Mouse (Mus musculus): ENCODE results near the gene Actr8. TPM values are rescaled to one million over a fixed set of nuclear protein-coding genes. Genes with fewer than 3 reads are reported as not detected.
A peak's percentile ranks its signal among the peaks of the same experiment; 100 is the strongest.

Gene Actr8
- polyA plus RNA-seq, 1 experiment, result 26.4 TPM

- Histone ChIP-seq H3K27me3 (ENCODE audit: control insufficient read depth, insufficient read depth, insufficient read length) (no peaks in the 10 kb centered on the region), H3K36me3 (ENCODE audit: control insufficient read depth, insufficient read depth) (peaks cover 32% of the 10 kb centered on the region), H3ac (ENCODE audit: control insufficient read depth, insufficient read length, low read depth) (peak within 1 kb of the TSS; percentile 71), H3K79me3 (ENCODE audit: low read depth) (peaks cover 18% of the 10 kb centered on the region), H3K4me3 (ENCODE audit: insufficient read depth, poor library complexity, severe bottlenecking) (peak within 1 kb of the TSS; percentile 91), H3K79me2 (ENCODE audit: control insufficient read depth, insufficient read depth) (peaks cover 28% of the 10 kb centered on the region)
- peak; percentile 89 for TF ChIP-seq MAX (IDR thresholded peaks at IDR 0.05)
- no peak for TF ChIP-seq CEBPB (IDR thresholded peaks at IDR 0.05; ENCODE audit: low read depth)
- no peak for TF ChIP-seq MYOG (IDR thresholded peaks at IDR 0.05; ENCODE audit: control insufficient read depth, extremely low read depth, insufficient read length)
- no peak for TF ChIP-seq FOSL1 (IDR thresholded peaks at IDR 0.05; ENCODE audit: insufficient read depth, low read length, poor library complexity, severe bottlenecking)
- TF ChIP-seq CTCF (IDR thresholded peaks at IDR 0.05; ENCODE audit: control insufficient read depth, insufficient read depth, insufficient read length), result no peak
- TF ChIP-seq USF1 (IDR thresholded peaks at IDR 0.05; ENCODE audit: low read depth), result peak; percentile 71
Observed at GRCm38 (mm10) chr14:29968075-29968821, 9.9 kb upstream of the Actr8 start, which contains the start of gene Selenok. Selenok (plus strand) TSS chr14:29968308.

DNA sequence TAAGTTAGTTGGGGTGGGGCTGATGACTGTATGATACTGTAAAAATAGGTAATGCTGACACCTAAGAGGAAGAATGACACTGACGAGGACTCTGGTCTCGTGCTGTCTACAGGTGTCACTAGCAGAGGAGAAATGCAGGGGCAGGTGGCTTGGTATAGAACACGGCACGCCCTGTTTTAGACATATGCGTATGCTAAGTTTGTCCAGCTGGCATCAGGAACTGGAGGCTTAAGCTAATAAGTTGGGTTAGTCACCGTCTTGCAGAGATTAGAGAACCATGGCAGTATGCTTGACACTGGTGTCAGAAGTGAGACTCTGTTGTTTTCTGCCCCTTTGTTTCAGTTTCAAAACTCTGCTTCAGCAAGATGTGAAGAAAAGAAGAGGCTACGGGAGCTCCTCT, 6.7 kb upstream of the Actr8 start:
- Histone ChIP-seq H3K36me3 (ENCODE audit: control insufficient read depth, insufficient read depth) (peaks cover 61% of the 10 kb centered on the region), H3K4me3 (ENCODE audit: insufficient read depth, poor library complexity, severe bottlenecking) (no peak overlapping the region), H3K27me3 (ENCODE audit: control insufficient read depth, insufficient read depth, insufficient read length) (no peaks in the 10 kb centered on the region), H3K79me3 (ENCODE audit: low read depth) (peaks cover 18% of the 10 kb centered on the region), H3ac (ENCODE audit: control insufficient read depth, insufficient read length, low read depth) (no peak overlapping the region), H3K79me2 (ENCODE audit: control insufficient read depth, insufficient read depth) (peaks cover 28% of the 10 kb centered on the region)
- no peak for TF ChIP-seq CTCF (IDR thresholded peaks at IDR 0.05; ENCODE audit: control insufficient read depth, insufficient read depth, insufficient read length)
- TF ChIP-seq MYOG (IDR thresholded peaks at IDR 0.05; ENCODE audit: control insufficient read depth, extremely low read depth, insufficient read length), result no peak
- TF ChIP-seq USF1 (IDR thresholded peaks at IDR 0.05; ENCODE audit: low read depth), result no peak
- no peak for TF ChIP-seq MAX (IDR thresholded peaks at IDR 0.05)
- no peak for TF ChIP-seq FOSL1 (IDR thresholded peaks at IDR 0.05; ENCODE audit: insufficient read depth, low read length, poor library complexity, severe bottlenecking)
- no peak for TF ChIP-seq CEBPB (IDR thresholded peaks at IDR 0.05; ENCODE audit: low read depth)
- TF ChIP-seq MYOD1 (IDR thresholded peaks at IDR 0.05; ENCODE audit: control insufficient read depth, insufficient read length, low read depth), result no peak

DNA sequence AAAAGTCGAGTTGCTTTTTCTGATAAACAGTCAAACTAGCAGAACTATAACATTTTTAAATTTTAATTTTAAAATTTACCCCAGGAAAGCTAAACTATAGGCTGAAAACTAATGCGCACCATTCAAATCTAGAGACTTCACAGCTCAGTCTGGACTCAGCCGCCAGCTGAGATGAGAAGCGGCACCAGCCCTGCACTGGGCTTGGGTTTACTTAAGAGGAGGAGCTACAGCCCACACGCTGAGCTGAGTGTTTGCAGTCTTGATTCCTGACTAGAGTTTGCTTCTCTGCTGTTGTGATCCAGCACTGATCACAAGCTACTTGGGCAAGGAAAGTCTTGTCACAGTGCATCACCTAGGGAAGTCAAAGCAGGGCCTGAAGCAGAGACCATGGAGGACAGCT, 6.1 kb upstream of the Actr8 start:
- TF ChIP-seq MYOG (IDR thresholded peaks at IDR 0.05; ENCODE audit: control insufficient read depth, extremely low read depth, insufficient read length) (no peak), CEBPB (IDR thresholded peaks at IDR 0.05; ENCODE audit: low read depth) (no peak), MAX (IDR thresholded peaks at IDR 0.05) (no peak), MYOD1 (IDR thresholded peaks at IDR 0.05; ENCODE audit: control insufficient read depth, insufficient read length, low read depth) (no peak), FOSL1 (IDR thresholded peaks at IDR 0.05; ENCODE audit: insufficient read depth, low read length, poor library complexity, severe bottlenecking) (no peak), CTCF (IDR thresholded peaks at IDR 0.05; ENCODE audit: control insufficient read depth, insufficient read depth, insufficient read length) (no peak), USF1 (IDR thresholded peaks at IDR 0.05; ENCODE audit: low read depth) (no peak)
- Histone ChIP-seq H3K79me2 (ENCODE audit: control insufficient read depth, insufficient read depth) (peaks cover 28% of the 10 kb centered on the region), H3ac (ENCODE audit: control insufficient read depth, insufficient read length, low read depth) (no peak overlapping the region), H3K4me3 (ENCODE audit: insufficient read depth, poor library complexity, severe bottlenecking) (no peak overlapping the region), H3K36me3 (ENCODE audit: control insufficient read depth, insufficient read depth) (peaks cover 61% of the 10 kb centered on the region), H3K79me3 (ENCODE audit: low read depth) (peaks cover 18% of the 10 kb centered on the region), H3K27me3 (ENCODE audit: control insufficient read depth, insufficient read depth, insufficient read length) (no peaks in the 10 kb centered on the region)

DNA sequence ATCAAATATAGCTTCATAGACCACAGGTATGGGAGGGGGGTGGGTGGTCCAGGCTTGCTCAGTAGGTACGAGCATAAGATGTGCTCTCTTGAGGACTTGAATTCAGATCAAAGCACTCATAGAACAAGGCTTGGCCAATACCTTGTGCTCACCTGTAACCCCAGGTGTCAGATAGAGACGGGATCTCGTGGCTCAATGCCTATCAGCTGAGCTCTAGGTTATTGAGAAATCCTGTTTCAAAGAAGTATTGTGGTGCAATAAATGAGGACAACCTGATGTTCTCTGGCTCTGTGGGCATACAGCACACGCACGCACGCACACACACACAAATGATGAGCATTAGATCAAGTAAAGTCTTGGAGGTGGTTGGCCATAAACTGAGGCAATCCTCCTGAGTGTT, 1.2 kb upstream of the Actr8 start:
- H3K79me2 ChIP-seq (ENCODE audit: control insufficient read depth, insufficient read depth), result peaks cover 34% of the 10 kb centered on the region
- H3K4me3 ChIP-seq (ENCODE audit: insufficient read depth, poor library complexity, severe bottlenecking), result no peak overlapping the region
- H3K27me3 ChIP-seq (ENCODE audit: control insufficient read depth, insufficient read depth, insufficient read length), result no peaks in the 10 kb centered on the region
- H3K79me3 ChIP-seq (ENCODE audit: low read depth), result peaks cover 23% of the 10 kb centered on the region
- no peak for TF ChIP-seq CEBPB (IDR thresholded peaks at IDR 0.05; ENCODE audit: low read depth)
- TF ChIP-seq USF1 (IDR thresholded peaks at IDR 0.05; ENCODE audit: low read depth), result no peak
- no peak overlapping the region for H3ac ChIP-seq (ENCODE audit: control insufficient read depth, insufficient read length, low read depth)
- peaks cover 63% of the 10 kb centered on the region for H3K36me3 ChIP-seq (ENCODE audit: control insufficient read depth, insufficient read depth)

- no peak for TF ChIP-seq MAX (IDR thresholded peaks at IDR 0.05)
- TF ChIP-seq MYOG (IDR thresholded peaks at IDR 0.05; ENCODE audit: control insufficient read depth, extremely low read depth, insufficient read length), result no peak
- no peak for TF ChIP-seq CEBPB (IDR thresholded peaks at IDR 0.05; ENCODE audit: low read depth)
- no peak for TF ChIP-seq USF1 (IDR thresholded peaks at IDR 0.05; ENCODE audit: low read depth)
- Histone ChIP-seq H3ac (ENCODE audit: control insufficient read depth, insufficient read length, low read depth) (no peak overlapping the region), H3K27me3 (ENCODE audit: control insufficient read depth, insufficient read depth, insufficient read length) (no peaks in the 10 kb centered on the region), H3K4me3 (ENCODE audit: insufficient read depth, poor library complexity, severe bottlenecking) (no peak overlapping the region), H3K79me3 (ENCODE audit: low read depth) (peaks cover 23% of the 10 kb centered on the region), H3K79me2 (ENCODE audit: control insufficient read depth, insufficient read depth) (peaks cover 37% of the 10 kb centered on the region), H3K36me3 (ENCODE audit: control insufficient read depth, insufficient read depth) (peaks cover 61% of the 10 kb centered on the region)
Observed at GRCm38 (mm10) chr14:29980447-29981205, 2.5 kb downstream of the Actr8 start.
